Mouse (Mus musculus) midbrain, embryonic 15.5 days (tissue): Measurements from ENCODE around the gene Fyb. TPM values are rescaled to one million over a fixed set of nuclear protein-coding genes. Genes with fewer than 3 reads are reported as not detected.

Source experiments
- ATAC-seq: fragments of 200-750 bp; cut with Nextera tagmentation; replicated peaks from 2 replicates; pipeline ENCODE4 v1.8.0; 2017; ENCODE audit warnings: moderate TSS enrichment
- H3K27ac ChIP-seq: fragments of 300-500 bp; sonication (generic); 2 replicates; pipeline ENCODE4 v1.5.1; 2015; ENCODE audit warnings: mild to moderate bottlenecking, inconsistent platforms
- H3K27me3 ChIP-seq: fragments of 300-500 bp; sonication (generic); replicated peaks from 2 replicates; pipeline ENCODE4 v1.6.1; 2015; ENCODE audit warnings: inconsistent platforms
- H3K36me3 ChIP-seq: fragments of 300-500 bp; sonication (generic); replicated peaks from 2 replicates; pipeline ENCODE4 v1.6.1; 2015; ENCODE audit warnings: inconsistent platforms
- H3K4me1 ChIP-seq: fragments of 300-500 bp; sonication (generic); 2 replicates; pipeline ENCODE4 v1.6.1; 2015; ENCODE audit warnings: inconsistent platforms
- H3K4me2 ChIP-seq: fragments of 300-500 bp; sonication (generic); 2 replicates; pipeline ENCODE4 v1.6.1; 2015; ENCODE audit warnings: inconsistent platforms, mild to moderate bottlenecking, moderate library complexity
- H3K4me3 ChIP-seq: fragments of 300-500 bp; sonication (generic); 2 replicates; pipeline ENCODE4 v1.5.1; 2015; ENCODE audit warnings: mild to moderate bottlenecking, inconsistent platforms
- H3K9ac ChIP-seq: fragments of 300-500 bp; sonication (generic); 2 replicates; pipeline ENCODE4 v1.6.1; 2015; ENCODE audit warnings: mild to moderate bottlenecking, inconsistent platforms
- H3K9me3 ChIP-seq: fragments of 300-500 bp; sonication (generic); 2 replicates; pipeline ENCODE4 v1.6.1; 2016; ENCODE audit warnings: inconsistent platforms
- WGBS: fragments of 180-500 bp; shearing (Covaris S2); methylation state at CpG from one replicate; pipeline ENCODE4 v1.1.7; 2015; ENCODE audit warnings: mixed read lengths; 5-methylcytosine and 5-hydroxymethylcytosine counted together
- polyA plus RNA-seq: library from polyadenylated mRNA; unstranded; fragments of >200 nt; fragmentation: Nextera tagmentation; extraction: Ambion mirVana; gene quantifications from 2 replicates; pipeline ENCODE4 v1.2.1, GENCODE M21; 2015

Fyb gene
- polyA plus RNA-seq, 1 experiment from 2014 or later = 3.4 TPM

DNA sequence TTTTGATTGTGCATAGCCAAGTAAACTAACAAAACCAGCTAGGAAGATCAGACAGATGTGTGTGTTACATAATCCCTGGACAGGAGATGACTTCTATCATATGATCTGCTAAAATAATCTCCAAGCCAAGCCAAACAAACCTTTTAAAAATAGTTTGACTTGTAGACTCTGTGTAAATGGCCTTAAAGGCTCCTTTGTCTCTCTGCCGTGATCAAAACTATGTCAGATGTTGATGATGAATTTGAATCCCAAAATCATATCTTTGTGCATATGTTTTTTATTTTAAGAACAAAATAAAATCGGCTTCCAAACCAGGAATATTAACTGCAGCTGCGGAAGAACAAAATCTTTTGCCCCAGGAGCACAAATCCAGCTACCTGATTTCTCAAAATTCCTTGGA lies 64.9 kb downstream of the Fyb start:
- Histone ChIP-seq H3K9me3 (no peaks in the 10 kb centered on the region), H3K9ac (no peak overlapping the region), H3K36me3 (no peaks in the 10 kb centered on the region), H3K27me3 (no peaks in the 10 kb centered on the region), H3K4me2 (no peak overlapping the region), H3K4me3 (no peak overlapping the region), H3K27ac (no peak overlapping the region), H3K4me1 (no peaks in the 10 kb centered on the region)
- 86% methylated on average over 3 of the region's 3 CpGs for WGBS
- no peak for ATAC-seq

DNA sequence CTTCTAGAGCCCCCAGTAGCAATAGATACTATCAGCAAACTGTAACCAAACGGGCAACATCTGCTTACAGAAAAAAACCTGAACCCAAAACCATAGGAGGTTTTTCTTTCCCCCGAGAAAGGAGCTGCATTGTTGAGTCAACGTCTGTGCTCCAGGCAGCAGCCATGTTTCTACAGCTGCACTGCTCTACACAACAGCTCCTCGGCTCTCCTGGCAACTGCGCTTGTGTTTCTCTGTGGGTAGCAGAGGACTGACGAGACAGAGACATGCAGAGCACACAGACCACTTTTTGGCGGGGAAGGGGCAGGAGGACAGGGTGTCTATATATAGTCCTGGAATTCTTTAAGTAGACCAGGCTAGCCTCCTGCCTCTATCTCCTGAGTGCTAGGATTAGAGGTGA lies 65.5 kb downstream of the Fyb start:
- no peaks in the 10 kb centered on the region for H3K27me3 ChIP-seq
- no peaks in the 10 kb centered on the region for H3K4me1 ChIP-seq
- H3K36me3 ChIP-seq = no peaks in the 10 kb centered on the region
- no peak overlapping the region for H3K9ac ChIP-seq
- no peak overlapping the region for H3K4me2 ChIP-seq
- no peak overlapping the region for H3K27ac ChIP-seq
- H3K9me3 ChIP-seq = no peaks in the 10 kb centered on the region
- no peak for ATAC-seq
- 75% methylated on average over 7 of the region's 7 CpGs for WGBS
- H3K4me3 ChIP-seq = no peak overlapping the region

DNA sequence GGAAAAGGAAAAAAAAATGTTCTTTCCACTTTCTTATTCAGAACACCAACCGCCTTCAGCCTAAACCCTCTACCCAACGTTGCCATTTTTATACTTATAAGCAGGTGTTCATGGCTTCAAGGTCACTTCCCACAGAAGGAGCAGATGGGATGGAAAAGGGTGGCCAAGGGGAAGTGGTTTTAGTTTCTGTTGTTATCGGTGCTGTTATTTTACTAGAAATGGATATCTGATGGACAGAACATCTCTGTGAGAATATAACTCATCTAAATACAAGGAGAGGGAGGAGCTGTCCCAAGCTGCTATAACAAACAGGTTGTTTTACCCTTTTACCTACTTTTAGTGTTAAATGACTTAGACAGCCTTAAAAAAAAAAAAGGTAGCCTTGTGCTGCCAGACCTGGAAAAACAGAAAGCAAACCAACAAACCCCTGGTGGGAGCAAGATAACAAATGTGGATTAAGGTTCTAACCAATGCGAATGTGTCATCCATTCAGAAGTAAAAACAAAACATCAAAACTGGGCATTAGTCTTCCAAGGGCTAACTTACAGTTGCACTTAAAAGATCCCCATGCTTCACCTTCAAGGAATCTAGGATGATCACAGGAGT lies 68.3 kb downstream of the Fyb start:
- no peak for ATAC-seq
- H3K4me3 ChIP-seq = no peak overlapping the region
- H3K4me1 ChIP-seq = no peaks in the 10 kb centered on the region
- no peak overlapping the region for H3K4me2 ChIP-seq
- no peak overlapping the region for H3K9ac ChIP-seq
- H3K27me3 ChIP-seq = no peaks in the 10 kb centered on the region
- no peaks in the 10 kb centered on the region for H3K36me3 ChIP-seq
- no peak overlapping the region for H3K27ac ChIP-seq
- 90% methylated on average over 4 of the region's 4 CpGs for WGBS
- H3K9me3 ChIP-seq = no peaks in the 10 kb centered on the region

DNA sequence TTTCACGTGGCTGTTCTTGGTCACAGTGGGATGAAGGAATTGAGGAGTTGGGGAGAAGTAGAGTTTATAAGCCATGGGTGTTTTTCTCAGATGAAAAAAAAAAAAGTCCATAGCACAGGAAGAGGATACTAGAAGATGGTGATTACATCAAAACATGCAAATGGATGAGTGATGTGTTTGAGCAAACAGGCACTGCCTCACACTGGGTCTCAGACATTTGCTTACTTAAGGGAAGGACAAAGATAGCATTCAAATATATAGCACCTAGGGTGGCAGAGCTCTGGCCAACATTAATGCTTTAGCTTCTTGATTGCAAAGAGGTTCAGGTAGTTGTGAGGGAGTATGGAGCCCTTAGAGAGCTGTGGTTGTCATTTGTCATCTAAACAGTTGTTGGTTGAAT lies 68.9 kb downstream of the Fyb start:
- Histone ChIP-seq H3K4me3 (no peak overlapping the region), H3K27ac (no peak overlapping the region), H3K9me3 (no peaks in the 10 kb centered on the region), H3K4me2 (no peak overlapping the region), H3K36me3 (no peaks in the 10 kb centered on the region), H3K9ac (no peak overlapping the region), H3K4me1 (no peaks in the 10 kb centered on the region), H3K27me3 (no peaks in the 10 kb centered on the region)
- WGBS = 61% methylated on average over 1 of the region's 1 CpGs
- no peak for ATAC-seq

DNA sequence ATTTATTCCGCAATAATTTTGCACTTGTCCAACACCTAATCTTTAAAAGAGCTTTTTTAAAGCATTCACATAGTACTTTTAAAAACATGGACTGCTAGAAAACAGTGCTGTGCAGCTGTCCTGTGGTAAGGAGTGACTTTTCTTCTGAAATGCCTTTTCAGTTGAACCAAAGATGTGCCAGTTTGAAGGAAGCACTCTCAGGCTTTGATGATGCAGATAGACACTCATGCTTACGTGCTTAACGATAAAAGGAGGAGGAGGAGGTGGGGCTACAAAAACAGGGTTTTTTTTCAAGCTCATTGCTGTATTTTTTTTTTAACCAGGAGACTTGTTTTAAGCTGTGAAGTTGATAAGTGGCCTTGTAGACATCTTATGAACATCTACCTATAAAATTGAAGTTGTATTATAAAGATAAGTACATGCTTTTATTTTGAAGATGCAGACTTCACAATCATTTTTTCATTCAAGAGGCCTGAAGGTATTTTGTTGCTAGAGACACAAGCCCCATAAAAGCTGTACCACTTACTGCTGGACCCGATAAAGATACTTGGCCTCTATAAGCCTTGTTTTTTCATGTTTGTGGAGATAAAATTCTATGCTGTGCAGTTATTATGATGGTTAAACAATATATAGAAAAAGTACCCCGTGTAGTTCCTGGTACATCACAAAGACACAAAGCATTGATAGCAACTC lies 70.1 kb downstream of the Fyb start:
- 80% methylated on average over 5 of the region's 5 CpGs for WGBS
- H3K9me3 ChIP-seq = no peaks in the 10 kb centered on the region
- no peak overlapping the region for H3K4me3 ChIP-seq
- no peaks in the 10 kb centered on the region for H3K27me3 ChIP-seq
- no peaks in the 10 kb centered on the region for H3K4me1 ChIP-seq
- ATAC-seq = no peak
- no peak overlapping the region for H3K27ac ChIP-seq
- no peak overlapping the region for H3K4me2 ChIP-seq
- no peak overlapping the region for H3K9ac ChIP-seq
- H3K36me3 ChIP-seq = no peaks in the 10 kb centered on the region

DNA sequence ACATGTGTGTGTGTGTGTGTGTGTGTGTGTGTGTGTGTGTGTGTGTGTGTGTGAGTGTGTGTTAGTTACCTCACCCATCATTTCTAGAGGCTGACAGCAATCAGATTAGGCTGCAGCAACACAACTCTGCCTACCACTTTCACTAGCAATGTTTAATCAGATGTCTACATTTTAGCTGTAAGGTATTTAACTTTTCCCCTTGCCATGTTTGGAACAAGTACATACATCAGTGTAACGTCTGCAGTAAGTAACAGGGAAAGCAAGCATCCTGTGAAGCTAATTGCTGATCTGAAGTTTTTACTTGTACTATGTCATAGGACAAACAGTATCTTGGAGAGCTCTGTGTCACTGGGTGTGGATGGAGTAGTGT lies 70.6 kb downstream of the Fyb start:
- Histone ChIP-seq H3K36me3 (no peaks in the 10 kb centered on the region), H3K9ac (no peak overlapping the region), H3K27me3 (no peaks in the 10 kb centered on the region), H3K9me3 (no peaks in the 10 kb centered on the region), H3K4me3 (no peak overlapping the region), H3K4me1 (no peaks in the 10 kb centered on the region), H3K4me2 (no peak overlapping the region), H3K27ac (no peak overlapping the region)
- no peak for ATAC-seq
- 76% methylated on average over 1 of the region's 1 CpGs for whole genome bisulfite sequencing

DNA sequence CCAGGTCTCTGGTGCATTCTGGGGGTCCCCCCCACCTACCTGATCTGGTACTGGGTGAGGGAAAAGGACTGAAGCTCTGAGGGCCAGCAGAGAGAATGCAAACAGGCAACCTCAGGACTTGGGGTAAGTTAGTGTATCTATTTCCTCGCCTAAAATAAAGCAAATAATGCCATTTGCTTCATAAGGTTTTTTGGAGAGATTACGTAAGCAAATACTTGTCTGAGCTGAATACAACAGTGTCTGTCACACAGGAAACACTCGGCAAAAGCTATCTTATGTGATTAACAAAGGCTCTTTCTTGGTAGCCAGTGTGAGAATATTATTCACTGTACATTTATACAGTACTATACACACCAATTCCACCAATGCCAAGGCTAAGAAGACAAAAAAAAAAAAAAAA lies 76.0 kb downstream of the Fyb start:
- ATAC-seq = no peak
- Histone ChIP-seq H3K9ac (no peak overlapping the region), H3K4me2 (no peak overlapping the region), H3K9me3 (no peaks in the 10 kb centered on the region), H3K4me3 (no peak overlapping the region), H3K4me1 (no peaks in the 10 kb centered on the region), H3K27me3 (no peaks in the 10 kb centered on the region), H3K27ac (no peak overlapping the region), H3K36me3 (no peaks in the 10 kb centered on the region)
- WGBS = 82% methylated on average over 3 of the region's 3 CpGs

DNA sequence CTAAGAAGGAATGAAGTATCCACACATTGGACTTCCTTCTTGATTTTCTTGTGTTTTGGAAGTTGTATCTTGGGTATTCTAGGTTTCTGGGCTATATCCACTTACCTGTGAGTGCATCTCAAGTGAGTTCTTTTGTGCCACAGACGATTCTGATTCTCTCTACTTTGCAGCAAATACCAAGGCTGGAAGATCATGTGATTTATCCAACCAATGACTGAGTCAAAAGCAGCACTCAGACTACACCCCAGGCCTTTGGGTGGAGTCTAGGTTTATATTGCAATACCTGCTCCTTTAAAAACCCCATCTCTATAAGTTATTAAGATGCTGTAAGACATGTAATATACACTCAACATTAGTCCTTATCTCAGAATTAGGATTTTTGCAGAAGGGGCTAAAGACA lies 77.7 kb downstream of the Fyb start:
- H3K4me2 ChIP-seq = no peak overlapping the region
- H3K9ac ChIP-seq = no peak overlapping the region
- H3K36me3 ChIP-seq = no peaks in the 10 kb centered on the region
- H3K4me3 ChIP-seq = no peak overlapping the region
- H3K9me3 ChIP-seq = no peaks in the 10 kb centered on the region
- no peaks in the 10 kb centered on the region for H3K27me3 ChIP-seq
- 75% methylated on average over 1 of the region's 1 CpGs for WGBS
- no peak for ATAC-seq
- H3K4me1 ChIP-seq = no peaks in the 10 kb centered on the region
- H3K27ac ChIP-seq = no peak overlapping the region

DNA sequence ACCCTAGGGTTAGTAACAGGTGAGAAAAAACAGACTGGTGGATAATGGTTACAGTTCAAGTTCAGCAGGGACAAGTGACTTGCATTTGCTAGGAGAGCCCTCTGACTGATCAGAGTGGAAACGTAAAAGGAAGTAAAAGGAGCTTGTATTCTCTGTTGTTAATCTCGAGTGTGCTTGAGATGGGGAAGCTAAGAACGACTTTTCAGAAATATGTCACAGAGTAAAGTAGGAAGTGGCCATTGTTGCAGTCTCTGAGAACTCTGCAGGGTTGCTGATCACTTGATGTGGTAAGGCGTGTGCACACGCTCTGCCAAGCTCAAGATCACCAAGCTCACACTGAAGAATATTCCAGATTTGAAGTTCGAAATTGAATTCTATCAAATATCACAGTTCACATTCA lies 78.7 kb downstream of the Fyb start:
- H3K4me3 ChIP-seq = no peak overlapping the region
- H3K9ac ChIP-seq = no peak overlapping the region
- H3K36me3 ChIP-seq = no peaks in the 10 kb centered on the region
- H3K4me2 ChIP-seq = no peak overlapping the region
- no peaks in the 10 kb centered on the region for H3K4me1 ChIP-seq
- WGBS = 81% methylated on average over 6 of the region's 6 CpGs
- H3K27ac ChIP-seq = no peak overlapping the region
- H3K9me3 ChIP-seq = no peaks in the 10 kb centered on the region
- no peak for ATAC-seq
- H3K27me3 ChIP-seq = no peaks in the 10 kb centered on the region

DNA sequence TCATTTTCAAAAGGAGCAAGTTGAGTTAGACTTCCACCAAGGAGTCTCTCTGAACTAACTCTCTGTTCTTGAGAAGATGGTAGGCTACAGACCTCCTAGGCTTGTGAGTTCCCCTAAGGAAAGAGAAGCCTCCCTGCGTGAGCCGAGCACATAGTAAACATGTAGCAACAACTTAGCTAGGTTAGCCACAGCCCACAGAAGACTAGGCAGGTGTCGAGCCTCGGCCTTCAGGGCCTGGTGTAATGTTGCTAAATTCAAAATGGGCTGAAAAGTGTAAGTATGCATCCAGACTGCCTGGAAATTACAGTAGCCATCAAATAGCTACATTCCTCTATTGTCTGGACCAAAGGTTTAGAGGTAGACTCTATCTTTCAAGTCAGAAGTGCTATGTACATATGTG lies 79.3 kb downstream of the Fyb start:
- Histone ChIP-seq H3K4me3 (no peak overlapping the region), H3K4me1 (no peaks in the 10 kb centered on the region), H3K27ac (no peak overlapping the region), H3K4me2 (no peak overlapping the region), H3K27me3 (no peaks in the 10 kb centered on the region), H3K9me3 (no peaks in the 10 kb centered on the region), H3K9ac (no peak overlapping the region), H3K36me3 (no peaks in the 10 kb centered on the region)
- ATAC-seq = no peak
- 93% methylated on average over 4 of the region's 4 CpGs for whole genome bisulfite sequencing

DNA sequence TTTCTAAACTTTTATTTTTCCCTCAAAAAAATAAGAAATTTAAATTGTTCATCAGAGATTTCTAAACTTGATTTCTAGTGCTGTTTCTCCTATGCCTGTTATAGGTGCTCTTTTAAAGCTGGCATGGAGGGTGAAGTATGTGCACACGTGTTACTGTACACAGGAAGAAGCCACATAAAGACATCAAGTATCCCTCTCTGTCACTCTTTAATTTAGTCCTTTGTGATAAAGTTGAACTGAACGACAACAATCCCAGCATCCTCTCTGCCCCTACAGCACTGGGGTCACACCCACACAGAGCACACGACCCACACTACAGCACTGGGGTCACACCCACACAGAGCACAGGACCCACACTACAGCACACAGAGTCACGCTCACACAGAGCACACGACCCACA lies 88.0 kb downstream of the Fyb start:
- no peak overlapping the region for H3K4me3 ChIP-seq
- H3K9ac ChIP-seq = no peak overlapping the region
- H3K27me3 ChIP-seq = no peaks in the 10 kb centered on the region
- no peak overlapping the region for H3K4me2 ChIP-seq
- 89% methylated on average over 5 of the region's 5 CpGs for WGBS
- H3K36me3 ChIP-seq = no peaks in the 10 kb centered on the region
- no peak overlapping the region for H3K27ac ChIP-seq
- no peaks in the 10 kb centered on the region for H3K9me3 ChIP-seq
- H3K4me1 ChIP-seq = no peaks in the 10 kb centered on the region
- ATAC-seq = no peak

DNA sequence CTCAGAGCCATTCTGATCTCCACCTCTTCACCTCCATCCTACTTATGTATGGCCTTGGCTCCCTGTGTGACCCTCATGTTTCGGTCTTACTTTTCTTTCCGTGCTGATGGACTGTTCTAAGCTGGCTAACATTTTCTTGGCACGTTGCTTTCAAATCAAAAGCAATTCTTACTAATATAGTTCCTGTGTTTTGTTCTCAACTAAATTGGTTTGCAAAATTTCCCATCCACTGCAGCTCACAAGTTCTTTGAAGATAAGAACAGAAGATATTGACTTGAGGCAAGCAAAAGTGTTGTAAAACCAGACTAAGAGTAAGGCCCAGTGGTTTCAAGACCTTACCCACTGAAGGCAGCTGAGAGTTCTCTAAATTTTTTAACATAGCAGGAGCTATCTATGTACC lies 90.2 kb downstream of the Fyb start:
- WGBS = 89% methylated on average over 3 of the region's 3 CpGs
- Histone ChIP-seq H3K27ac (no peak overlapping the region), H3K4me3 (no peak overlapping the region), H3K9ac (no peak overlapping the region), H3K4me2 (no peak overlapping the region), H3K27me3 (no peaks in the 10 kb centered on the region), H3K36me3 (no peaks in the 10 kb centered on the region), H3K4me1 (no peaks in the 10 kb centered on the region), H3K9me3 (no peaks in the 10 kb centered on the region)
- ATAC-seq = no peak

DNA sequence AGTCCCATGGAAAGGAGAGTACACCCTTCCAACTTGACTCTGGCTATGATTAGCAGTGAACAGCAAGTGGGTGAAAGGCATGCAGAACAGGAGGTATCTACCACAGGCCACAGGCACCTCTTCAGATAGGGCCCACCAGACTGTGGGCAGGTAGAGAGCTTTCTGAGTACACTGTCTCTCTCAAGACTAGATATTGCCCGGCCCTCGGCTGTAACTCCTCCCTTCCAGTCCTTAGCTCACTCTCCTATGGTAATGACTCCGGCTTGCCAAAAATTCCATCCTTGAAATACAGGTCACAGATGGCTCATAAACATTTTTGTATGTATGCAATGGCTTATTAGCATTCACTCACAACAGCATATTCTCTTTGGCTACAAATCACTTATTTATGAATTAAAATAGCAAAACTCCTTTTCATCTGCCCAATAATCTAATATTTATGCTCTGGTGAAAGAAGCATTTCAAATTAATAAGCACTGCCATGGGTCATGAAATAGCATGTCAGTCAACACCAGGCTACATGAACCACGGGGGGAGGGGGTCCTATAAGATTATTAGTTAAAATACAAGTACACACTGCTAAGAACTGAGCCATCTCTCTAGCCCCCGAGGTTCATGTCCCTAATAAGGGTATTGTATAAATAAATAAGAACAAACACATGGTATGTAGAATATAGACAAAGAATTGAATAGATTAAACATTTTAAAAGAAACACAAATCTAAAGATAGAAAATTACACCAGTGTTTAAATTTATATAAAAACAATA lies 93.9 kb downstream of the Fyb start:
- H3K4me2 ChIP-seq = no peak overlapping the region
- 67% methylated on average over 5 of the region's 5 CpGs for WGBS
- H3K4me1 ChIP-seq = no peaks in the 10 kb centered on the region
- no peaks in the 10 kb centered on the region for H3K27me3 ChIP-seq
- no peak overlapping the region for H3K27ac ChIP-seq
- no peak overlapping the region for H3K9ac ChIP-seq
- H3K36me3 ChIP-seq = no peaks in the 10 kb centered on the region
- H3K9me3 ChIP-seq = no peaks in the 10 kb centered on the region
- peak; percentile 63; the same call in 1 of the 2 replicates for ATAC-seq
- no peak overlapping the region for H3K4me3 ChIP-seq
